Mouse (Mus musculus) urinary bladder, postnatal 36 days (tissue): ENCODE measurements at regions not wholly inside any gene's neighbourhood (a gene's known extent, or its start where the extent isn't known, plus 50 kb on each side); places are given as distances from the start of the nearest gene placed in this dataset.
A peak's percentile ranks its signal among the peaks of the same experiment; 100 is the strongest.

Experiments used
- DNase-seq, 2 experiments: peaks; one replicate each; pipeline ENCODE4 v3.0.0; 2022; ENCODE audit warnings: low spot score in 2 of 2, mixed read lengths in 1 of 2

GRCm38 (mm10) chr3:41413771-41414170, 141.8 kb upstream of the Jade1 start:
- DNase-seq, result no peak

- no peak for DNase-seq
These were observed 142.8 kb upstream of the Jade1 start for GRCm38 (mm10) chr3:41412698-41413097.

- peak; percentile 17 to 38 for DNase-seq
These were observed 146.5 kb upstream of the Jade1 start for GRCm38 (mm10) chr3:41408821-41409737.

- DNase-seq, result peak; percentile 61 to 65
These were observed 147.1 kb upstream of the Jade1 start for GRCm38 (mm10) chr3:41408423-41408820.

- DNase-seq, result no peak
These were observed 147.5 kb upstream of the Jade1 start for GRCm38 (mm10) chr3:41407988-41408387.

GRCm38 (mm10) chr3:41407520-41407919, 148.0 kb upstream of the Jade1 start:
- no peak for DNase-seq

- DNase-seq, result no peak
These were observed 153.7 kb upstream of the Jade1 start for GRCm38 (mm10) chr3:41401881-41402280.

- DNase-seq, result no peak
These were observed 165.7 kb upstream of the Jade1 start for GRCm38 (mm10) chr3:41389868-41390267.

- DNase-seq, result no peak
These were observed 167.9 kb upstream of the Jade1 start for GRCm38 (mm10) chr3:41387469-41388212.

GRCm38 (mm10) chr3:41386299-41386698, 169.2 kb upstream of the Jade1 start:
- DNase-seq, result no peak

- DNase-seq, result no peak
These were observed 171.1 kb upstream of the Jade1 start for GRCm38 (mm10) chr3:41384410-41384809.

GRCm38 (mm10) chr3:41378576-41378975, 177.0 kb upstream of the Jade1 start:
- no peak for DNase-seq

- DNase-seq, result no peak
These were observed 177.6 kb upstream of the Jade1 start for GRCm38 (mm10) chr3:41377826-41378406.

- no peak for DNase-seq
These were observed 178.5 kb upstream of the Jade1 start for GRCm38 (mm10) chr3:41376848-41377582.

- peak in 1 of 2 experiments; percentile 19 for DNase-seq
These were observed 180.2 kb upstream of the Jade1 start for GRCm38 (mm10) chr3:41375230-41375930.

- no peak for DNase-seq
These were observed 182.3 kb upstream of the Jade1 start for GRCm38 (mm10) chr3:41373198-41373597.

GRCm38 (mm10) chr3:41368351-41369101, 187.0 kb upstream of the Jade1 start:
- no peak for DNase-seq

- DNase-seq, result no peak
These were observed 188.8 kb upstream of the Jade1 start for GRCm38 (mm10) chr3:41366764-41367163.

- DNase-seq, result no peak
These were observed 189.3 kb upstream of the Jade1 start for GRCm38 (mm10) chr3:41366264-41366663.

- DNase-seq, result no peak
These were observed 190.2 kb upstream of the Jade1 start for GRCm38 (mm10) chr3:41365145-41365830.
